Mouse (Mus musculus): Measurements from ENCODE around the gene Rin3. TPM values are rescaled to one million over a fixed set of nuclear protein-coding genes. Genes with fewer than 3 reads are reported as not detected.

Gene Rin3
- total and polyA plus RNA-seq, 2 experiments from 2014 or later, result 4.6 to 13.4 TPM

GRCm38 (mm10) chr12:102420168-102420890 is 137.5 kb downstream of the Rin3 start:
- DNase-seq (ENCODE audit: low spot score) (no peak), ATAC-seq (ENCODE audit: insufficient read depth, low read depth) (no peak)
- no peaks in the 10 kb centered on the region for H3K36me3 ChIP-seq (replicated peaks; ENCODE audit: control insufficient read depth, insufficient read depth, low read length)
- H3K9ac ChIP-seq (replicated peaks; ENCODE audit: low read depth, low read length), result no peak overlapping the region
- H3K9me3 ChIP-seq (replicated peaks; ENCODE audit: control insufficient read depth, low read length), result no peaks in the 10 kb centered on the region
- peak overlapping the region; percentile 55 for H3K27ac ChIP-seq (ENCODE audit: low read depth)
- H3K27me3 ChIP-seq (ENCODE audit: control insufficient read depth, insufficient read depth, low read length), result no peaks in the 10 kb centered on the region
- H3K4me1 ChIP-seq (ENCODE audit: control insufficient read depth, insufficient read depth), result peaks cover 49% of the 10 kb centered on the region
- TF ChIP-seq EP300 (IDR thresholded peaks at IDR 0.05; ENCODE audit: low read depth) (no peak), CTCF (IDR thresholded peaks at IDR 0.05; ENCODE audit: low read depth) (no peak)
- H3K4me3 ChIP-seq (ENCODE audit: low read depth, low read length), result no peak overlapping the region
- no peak overlapping the region for H3K4me2 ChIP-seq (ENCODE audit: low read depth, low read length)
- WGBS, result 30% methylated on average over 10 of the region's 10 CpGs

GRCm38 (mm10) chr12:102422065-102422464 is 139.2 kb downstream of the Rin3 start:
- peak; percentile 91 for ATAC-seq (ENCODE audit: insufficient read depth, low read depth)
- no peaks in the 10 kb centered on the region for H3K27me3 ChIP-seq (ENCODE audit: control insufficient read depth, insufficient read depth, low read length)
- peaks cover 3% of the 10 kb centered on the region; the same call in 1 of the 2 replicates for H3K36me3 ChIP-seq (replicated peaks; ENCODE audit: control insufficient read depth, insufficient read depth, low read length)
- no peak overlapping the region for H3K4me3 ChIP-seq (ENCODE audit: low read depth, low read length)
- TF ChIP-seq EP300 (IDR thresholded peaks at IDR 0.05; ENCODE audit: low read depth) (no peak; the same call in 1 of the 2 replicates), CTCF (IDR thresholded peaks at IDR 0.05; ENCODE audit: low read depth) (no peak)
- DNase-seq (ENCODE audit: low spot score), result peak; percentile 94
- 30% methylated on average over 6 of the region's 6 CpGs for WGBS
- peaks cover 34% of the 10 kb centered on the region for H3K4me1 ChIP-seq (ENCODE audit: control insufficient read depth, insufficient read depth)
- H3K27ac ChIP-seq (ENCODE audit: low read depth), result peak overlapping the region; percentile 76
- no peaks in the 10 kb centered on the region for H3K9me3 ChIP-seq (replicated peaks; ENCODE audit: control insufficient read depth, low read length)
- H3K4me2 ChIP-seq (ENCODE audit: low read depth, low read length), result no peak overlapping the region
- no peak overlapping the region for H3K9ac ChIP-seq (replicated peaks; ENCODE audit: low read depth, low read length)

- ATAC-seq (ENCODE audit: insufficient read depth, low read depth) (no peak), DNase-seq (ENCODE audit: low spot score) (no peak)
- peaks cover 34% of the 10 kb centered on the region for H3K4me1 ChIP-seq (ENCODE audit: control insufficient read depth, insufficient read depth)
Observed at GRCm38 (mm10) chr12:102422623-102423320, 139.9 kb downstream of the Rin3 start.

GRCm38 (mm10) chr12:102423625-102424024 is 140.8 kb downstream of the Rin3 start:
- Histone ChIP-seq H3K27me3 (ENCODE audit: control insufficient read depth, insufficient read depth, low read length) (no peaks in the 10 kb centered on the region), H3K4me3 (ENCODE audit: low read depth, low read length) (no peak overlapping the region), H3K9ac (replicated peaks; ENCODE audit: low read depth, low read length) (no peak overlapping the region), H3K36me3 (replicated peaks; ENCODE audit: control insufficient read depth, insufficient read depth, low read length) (peaks cover 3% of the 10 kb centered on the region; the same call in 1 of the 2 replicates), H3K4me2 (ENCODE audit: low read depth, low read length) (no peak overlapping the region), H3K4me1 (ENCODE audit: control insufficient read depth, insufficient read depth) (peaks cover 34% of the 10 kb centered on the region), H3K27ac (ENCODE audit: low read depth) (0 out of 2 replicates have a peak overlapping the region, but pooled peaks have one; percentile 40), H3K9me3 (replicated peaks; ENCODE audit: control insufficient read depth, low read length) (no peaks in the 10 kb centered on the region)
- TF ChIP-seq CTCF (IDR thresholded peaks at IDR 0.05; ENCODE audit: low read depth) (no peak), EP300 (IDR thresholded peaks at IDR 0.05; ENCODE audit: low read depth) (no peak)
- ATAC-seq (ENCODE audit: insufficient read depth, low read depth) (no peak), DNase-seq (ENCODE audit: low spot score) (no peak)
- WGBS, result 49% methylated on average over 8 of the region's 8 CpGs

More at GRCm38 (mm10) chr12:102422623-102423320, 139.9 kb downstream of the Rin3 start:
- H3K36me3 ChIP-seq (replicated peaks; ENCODE audit: control insufficient read depth, insufficient read depth, low read length), result peaks cover 3% of the 10 kb centered on the region; the same call in 1 of the 2 replicates
- H3K27ac ChIP-seq (ENCODE audit: low read depth), result peak overlapping the region; percentile 76
- H3K4me3 ChIP-seq (ENCODE audit: low read depth, low read length), result no peak overlapping the region
- H3K27me3 ChIP-seq (ENCODE audit: control insufficient read depth, insufficient read depth, low read length), result no peaks in the 10 kb centered on the region
- no peak overlapping the region for H3K4me2 ChIP-seq (ENCODE audit: low read depth, low read length)
- TF ChIP-seq EP300 (IDR thresholded peaks at IDR 0.05; ENCODE audit: low read depth) (0 out of 2 replicates have a peak, but pooled peaks have one; percentile 7), CTCF (IDR thresholded peaks at IDR 0.05; ENCODE audit: low read depth) (no peak)
- H3K9ac ChIP-seq (replicated peaks; ENCODE audit: low read depth, low read length), result no peak overlapping the region
- WGBS, result 63% methylated on average over 11 of the region's 11 CpGs
- H3K9me3 ChIP-seq (replicated peaks; ENCODE audit: control insufficient read depth, low read length), result no peaks in the 10 kb centered on the region

- TF ChIP-seq CTCF (IDR thresholded peaks at IDR 0.05; ENCODE audit: low read depth) (no peak), EP300 (IDR thresholded peaks at IDR 0.05; ENCODE audit: low read depth) (no peak)
- Histone ChIP-seq H3K27ac (ENCODE audit: low read depth) (no peak overlapping the region), H3K4me2 (ENCODE audit: low read depth, low read length) (no peak overlapping the region), H3K9me3 (replicated peaks; ENCODE audit: control insufficient read depth, low read length) (no peaks in the 10 kb centered on the region), H3K9ac (replicated peaks; ENCODE audit: low read depth, low read length) (no peak overlapping the region), H3K4me1 (ENCODE audit: control insufficient read depth, insufficient read depth) (peaks cover 32% of the 10 kb centered on the region), H3K4me3 (ENCODE audit: low read depth, low read length) (no peak overlapping the region), H3K27me3 (ENCODE audit: control insufficient read depth, insufficient read depth, low read length) (no peaks in the 10 kb centered on the region), H3K36me3 (replicated peaks; ENCODE audit: control insufficient read depth, insufficient read depth, low read length) (peaks cover 3% of the 10 kb centered on the region; the same call in 1 of the 2 replicates)
- ATAC-seq (ENCODE audit: insufficient read depth, low read depth), result no peak
- 17% methylated on average over 2 of the region's 2 CpGs for WGBS
- no peak for DNase-seq (ENCODE audit: low spot score)
Observed at GRCm38 (mm10) chr12:102424456-102424855, 141.6 kb downstream of the Rin3 start.
